Mouse (Mus musculus): Measurements from ENCODE around the gene Tmem240. TPM values are rescaled to one million over a fixed set of nuclear protein-coding genes. Genes with fewer than 3 reads are reported as not detected.

Tmem240 gene
- polyA plus RNA-seq, 1 experiment from 2014 or later = 1.1 TPM

Small RNA genes within 50 kb of the gene (microRNA-seq; reads per million reads assigned to microRNA genes)
- not detected for gene Gm27743 (ENCODE audit: borderline number of aligned reads)

Other genes starting within 250 kb of the Tmem240 start
- 288 and 312 TPM in 2 replicates for gene Gnb1, start 243.4 kb upstream of the Tmem240 start, polyA plus RNA-seq (2015; fragmentation: Nextera tagmentation; extraction: Ambion mirVana)
- 85.1 and 92.5 TPM in 2 replicates for gene Nadk, start 172.4 kb upstream of the Tmem240 start, polyA plus RNA-seq (2015; fragmentation: Nextera tagmentation; extraction: Ambion mirVana)
- gene Slc35e2, start 133.4 kb upstream of the Tmem240 start, polyA plus RNA-seq (2015; fragmentation: Nextera tagmentation; extraction: Ambion mirVana) = 6.3 and 7.5 TPM in 2 replicates
- 65.7 and 76.3 TPM in 2 replicates for gene Cdk11b, start 109.9 kb upstream of the Tmem240 start, polyA plus RNA-seq (2015; fragmentation: Nextera tagmentation; extraction: Ambion mirVana)
- not detected in 2 replicates for gene Gm10563, start 89.4 kb upstream of the Tmem240 start, polyA plus RNA-seq (2015; fragmentation: Nextera tagmentation; extraction: Ambion mirVana)
- gene Mmp23, start 81.4 kb upstream of the Tmem240 start, polyA plus RNA-seq (2015; fragmentation: Nextera tagmentation; extraction: Ambion mirVana) = 7.5 and 8.3 TPM in 2 replicates
- gene Mib2, start 65.6 kb upstream of the Tmem240 start, polyA plus RNA-seq (2015; fragmentation: Nextera tagmentation; extraction: Ambion mirVana) = 14.2 and 14.4 TPM in 2 replicates
- 4.4 and 5.2 TPM in 2 replicates for gene Fndc10, start 40.5 kb upstream of the Tmem240 start, polyA plus RNA-seq (2015; fragmentation: Nextera tagmentation; extraction: Ambion mirVana)
- gene Ssu72, start 30.0 kb upstream of the Tmem240 start, polyA plus RNA-seq (2015; fragmentation: Nextera tagmentation; extraction: Ambion mirVana) = 194 and 202 TPM in 2 replicates
- 61.6 and 63.9 TPM in 2 replicates for gene Atad3a, start 26.3 kb downstream of the Tmem240 start, polyA plus RNA-seq (2015; fragmentation: Nextera tagmentation; extraction: Ambion mirVana)
- gene Vwa1, start 39.9 kb downstream of the Tmem240 start, polyA plus RNA-seq (2015; fragmentation: Nextera tagmentation; extraction: Ambion mirVana) = 8.6 and 9.0 TPM in 2 replicates
- gene Tmem88b, start 51.1 kb downstream of the Tmem240 start, polyA plus RNA-seq (2015; fragmentation: Nextera tagmentation; extraction: Ambion mirVana) = 0.05 and 0.21 TPM in 2 replicates
- 0.23 and 0.42 TPM in 2 replicates for gene Ankrd65, start 55.6 kb downstream of the Tmem240 start, polyA plus RNA-seq (2015; fragmentation: Nextera tagmentation; extraction: Ambion mirVana)
- gene Mrpl20, start 68.1 kb downstream of the Tmem240 start, polyA plus RNA-seq (2015; fragmentation: Nextera tagmentation; extraction: Ambion mirVana) = 283 and 286 TPM in 2 replicates
- 139 and 162 TPM in 2 replicates for gene Ccnl2, start 77.7 kb downstream of the Tmem240 start, polyA plus RNA-seq (2015; fragmentation: Nextera tagmentation; extraction: Ambion mirVana)
- 187 and 198 TPM in 2 replicates for gene Aurkaip1, start 96.5 kb downstream of the Tmem240 start, polyA plus RNA-seq (2015; fragmentation: Nextera tagmentation; extraction: Ambion mirVana)
- 15.1 and 18.1 TPM in 2 replicates for gene Mxra8, start 104.9 kb downstream of the Tmem240 start, polyA plus RNA-seq (2015; fragmentation: Nextera tagmentation; extraction: Ambion mirVana)
- gene Dvl1, start 112.6 kb downstream of the Tmem240 start, polyA plus RNA-seq (2015; fragmentation: Nextera tagmentation; extraction: Ambion mirVana) = 5.7 and 7.6 TPM in 2 replicates
- gene Tas1r3, start 128.6 kb downstream of the Tmem240 start, polyA plus RNA-seq (2015; fragmentation: Nextera tagmentation; extraction: Ambion mirVana) = 0.16 and 0.28 TPM in 2 replicates
- gene Cptp, start 134.6 kb downstream of the Tmem240 start, polyA plus RNA-seq (2015; fragmentation: Nextera tagmentation; extraction: Ambion mirVana) = 9.4 and 11.4 TPM in 2 replicates
- 84.9 and 92.2 TPM in 2 replicates for gene Ints11, start 134.7 kb downstream of the Tmem240 start, polyA plus RNA-seq (2015; fragmentation: Nextera tagmentation; extraction: Ambion mirVana)
- gene Pusl1, start 157.0 kb downstream of the Tmem240 start, polyA plus RNA-seq (2015; fragmentation: Nextera tagmentation; extraction: Ambion mirVana) = 39.9 and 42.5 TPM in 2 replicates
- 9.7 and 11.6 TPM in 2 replicates for gene Acap3, start 157.0 kb downstream of the Tmem240 start, polyA plus RNA-seq (2015; fragmentation: Nextera tagmentation; extraction: Ambion mirVana)
- gene Ube2j2, start 209.0 kb downstream of the Tmem240 start, polyA plus RNA-seq (2015; fragmentation: Nextera tagmentation; extraction: Ambion mirVana) = 117 and 128 TPM in 2 replicates
- gene C1qtnf12, start 227.5 kb downstream of the Tmem240 start, polyA plus RNA-seq (2015; fragmentation: Nextera tagmentation; extraction: Ambion mirVana) = 14.9 and 19.3 TPM in 2 replicates